Mouse (Mus musculus) thymus, postnatal 36 days (tissue): ENCODE measurements at regions not wholly inside any gene's neighbourhood (a gene's known extent, or its start where the extent isn't known, plus 50 kb on each side); places are given as distances from the start of the nearest gene placed in this dataset.

Source experiments
- DNase-seq, 2 experiments: peaks; one replicate each; pipeline ENCODE4 v3.0.0; 2022; ENCODE audit warnings: mixed read lengths in 2 of 2

DNA sequence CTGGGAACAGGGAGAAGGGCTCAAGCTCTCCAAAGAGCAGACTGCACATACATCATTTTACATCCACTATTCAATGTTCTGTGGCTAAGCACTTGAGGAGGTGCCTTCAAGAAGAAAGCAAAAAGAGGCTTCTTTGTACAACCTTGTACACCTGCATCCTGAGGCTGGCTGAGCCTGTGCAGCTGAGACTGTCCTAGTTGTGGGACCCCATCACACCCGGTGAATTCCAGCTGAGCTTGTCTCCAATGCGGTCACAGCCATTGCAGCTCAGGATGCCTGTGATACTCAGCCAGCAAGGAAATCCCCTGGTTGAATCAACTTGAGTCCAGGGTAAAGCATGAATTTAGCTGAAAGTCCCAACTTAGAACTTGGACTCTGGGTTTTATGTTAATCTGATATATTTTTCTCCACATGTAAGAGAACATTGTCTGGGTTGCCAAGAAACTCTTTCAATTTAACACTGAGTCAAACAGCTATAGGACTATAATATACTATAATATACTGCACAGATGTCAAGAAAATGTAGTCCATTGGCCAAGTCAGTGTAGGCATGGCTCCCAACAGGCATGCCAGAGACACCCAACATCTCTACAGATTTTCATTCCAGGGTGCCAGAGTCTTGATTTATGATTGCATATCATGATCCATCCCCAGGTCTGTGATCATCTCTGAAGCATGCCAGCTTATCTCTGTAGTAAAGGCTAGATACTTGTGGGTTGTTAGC lies 599.2 kb downstream of the Pard3 start:
- peak; percentile 29 to 63 for DNase-seq

DNA sequence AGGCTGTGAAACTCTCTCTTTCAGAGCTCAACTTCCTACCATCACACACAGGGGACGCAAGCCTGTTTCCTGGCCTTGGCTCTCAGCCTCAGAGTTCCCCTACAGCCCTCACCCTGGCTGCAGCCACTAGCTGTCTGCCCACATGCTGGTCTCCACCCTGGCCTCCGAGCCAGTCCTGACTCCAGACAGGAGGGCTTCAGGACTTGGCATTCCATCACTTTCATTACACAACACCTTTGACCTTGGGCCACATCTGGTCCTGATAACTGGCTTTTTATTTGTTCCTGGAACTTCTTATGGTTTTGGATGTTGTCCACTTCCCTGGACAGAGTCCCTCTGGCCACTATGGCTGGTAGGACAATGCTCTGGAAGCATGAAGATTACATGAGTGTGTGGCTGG lies 602.9 kb downstream of the Pard3 start:
- DNase-seq, result no peak

DNA sequence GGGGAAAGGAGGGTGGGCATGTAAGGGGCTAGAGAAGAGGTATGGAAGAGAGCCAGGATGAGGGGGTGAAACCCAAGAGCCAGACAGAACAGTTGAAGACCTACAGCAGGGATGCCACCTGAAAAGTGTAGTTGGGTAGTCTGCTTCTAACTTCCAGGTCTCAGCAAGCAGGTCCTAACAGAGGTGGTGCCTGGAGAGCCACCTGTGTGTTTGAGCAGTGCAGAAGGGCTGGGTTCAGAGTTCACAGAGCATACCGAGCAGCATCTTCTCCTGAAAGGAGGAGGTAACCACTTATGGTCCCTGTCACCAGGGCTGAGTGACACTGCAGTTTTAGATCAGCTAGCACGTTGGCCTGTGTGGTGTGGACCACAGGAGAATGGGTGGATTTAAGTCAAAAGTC lies 605.3 kb downstream of the Pard3 start:
- DNase-seq, result no peak

DNA sequence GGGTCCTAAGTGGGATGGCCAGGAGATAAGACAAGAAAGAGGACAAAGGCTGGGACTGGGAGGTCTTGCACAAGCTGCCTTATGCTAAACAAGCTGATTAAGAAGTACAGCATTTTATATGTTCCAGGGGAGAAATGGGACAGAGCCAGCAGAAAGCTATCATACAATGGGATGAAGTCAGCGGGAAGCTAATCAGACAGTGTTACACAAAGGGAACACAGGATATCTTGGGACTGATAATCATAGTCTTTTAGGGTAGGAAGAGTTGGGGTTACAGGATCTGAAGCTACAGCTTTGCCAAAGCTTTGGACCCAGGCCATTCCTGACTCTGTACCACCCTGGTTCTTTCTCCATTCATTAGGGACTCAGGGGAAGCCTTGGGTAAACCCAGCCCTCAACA lies 610.4 kb downstream of the Pard3 start:
- DNase-seq, result no peak

DNA sequence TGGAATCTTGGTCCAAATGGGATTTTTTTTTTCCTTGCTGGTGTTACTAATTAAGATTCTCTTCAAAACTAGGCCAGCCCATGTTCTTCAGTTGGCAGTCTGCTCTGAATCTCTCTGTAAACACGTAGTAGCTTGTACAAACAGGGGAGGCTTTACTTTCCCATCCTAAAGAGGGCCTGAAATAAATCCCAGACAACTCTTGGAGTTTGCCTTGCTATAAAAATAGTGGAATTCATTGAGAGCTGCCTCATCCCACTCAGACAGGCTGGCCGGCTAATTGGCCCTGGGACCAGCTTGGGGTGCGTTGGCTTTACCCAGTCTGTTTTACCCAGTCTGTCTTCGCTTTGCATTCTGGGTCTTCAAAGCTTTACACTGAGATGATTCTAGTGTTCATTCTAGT lies 611.7 kb downstream of the Pard3 start:
- no peak for DNase-seq

DNA sequence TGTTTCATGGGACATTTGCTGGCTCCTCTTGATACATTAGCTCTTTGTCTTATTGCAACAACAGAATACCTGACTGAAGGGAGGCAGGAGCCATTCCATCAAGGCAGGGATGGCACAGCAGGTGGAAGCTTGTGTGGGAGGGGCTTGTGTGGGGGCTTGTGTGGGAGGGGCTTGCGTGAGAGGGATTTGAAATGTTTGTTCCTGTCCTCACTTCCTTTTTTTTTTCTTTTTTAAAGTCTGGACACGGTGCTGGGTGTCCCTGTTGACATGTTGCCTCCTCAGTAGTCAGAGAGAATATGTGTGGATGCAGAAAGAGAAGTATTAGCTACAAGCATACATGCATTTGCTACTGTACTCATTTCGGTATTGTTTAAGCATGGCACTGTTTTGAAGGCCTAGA lies 616.5 kb downstream of the Pard3 start:
- no peak for DNase-seq

DNA sequence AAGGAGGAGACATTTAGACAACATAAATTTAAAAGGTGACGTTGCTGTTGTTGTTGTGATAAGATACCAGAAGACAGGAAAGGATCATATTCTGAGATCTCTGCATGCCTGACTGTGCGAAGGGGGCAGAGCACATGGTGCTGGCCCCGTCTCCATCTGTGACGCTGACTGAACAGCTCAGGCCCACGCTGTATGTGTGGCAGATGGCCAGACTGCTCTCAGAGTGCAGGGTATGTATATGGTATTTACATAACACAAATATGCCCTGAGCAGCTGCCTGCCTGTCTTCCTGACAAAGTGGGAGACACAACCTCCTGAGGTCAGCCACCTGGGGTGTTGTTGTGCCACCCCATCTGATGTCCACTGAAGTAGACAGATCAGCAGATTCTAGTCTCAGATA lies 620.5 kb downstream of the Pard3 start:
- DNase-seq, result no peak

DNA sequence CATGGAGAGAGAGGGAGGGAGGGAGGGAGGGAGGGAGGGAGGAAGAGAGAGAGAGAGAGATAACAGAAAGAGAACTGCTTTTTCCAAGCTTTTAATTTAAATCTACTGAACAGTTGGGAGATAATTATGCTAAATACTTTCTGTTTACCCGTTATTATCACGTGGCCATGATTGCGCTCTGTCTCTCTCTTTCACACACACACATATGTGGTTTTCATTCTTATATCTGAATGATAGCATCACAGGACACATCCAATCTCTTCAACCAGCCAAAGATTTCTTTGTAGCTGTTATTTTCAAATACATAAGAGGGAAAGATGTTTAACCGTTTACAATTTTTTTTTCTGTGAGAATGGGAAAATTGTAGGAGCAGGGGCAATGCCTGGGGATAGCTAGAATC lies 627.1 kb downstream of the Pard3 start:
- no peak for DNase-seq

DNA sequence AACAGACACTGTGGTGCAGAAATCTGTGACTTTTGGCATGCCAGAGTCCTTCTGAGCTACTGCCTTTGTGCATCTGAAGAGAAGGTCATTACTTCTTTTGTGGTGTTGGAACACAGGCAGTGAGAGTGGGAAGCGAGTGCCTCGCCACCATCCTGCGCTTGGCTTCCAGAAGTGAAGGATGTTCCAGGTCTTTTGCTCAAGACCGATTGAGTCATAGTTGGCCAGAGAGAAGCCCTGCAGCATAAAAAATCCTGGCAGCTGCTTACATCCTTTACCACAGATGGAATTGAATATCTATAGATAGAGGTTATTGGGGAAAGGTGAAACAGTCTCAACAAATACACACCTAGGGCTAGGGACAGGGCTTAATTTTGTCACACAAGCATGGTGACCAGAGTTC lies 634.7 kb downstream of the Pard3 start:
- DNase-seq, result no peak

DNA sequence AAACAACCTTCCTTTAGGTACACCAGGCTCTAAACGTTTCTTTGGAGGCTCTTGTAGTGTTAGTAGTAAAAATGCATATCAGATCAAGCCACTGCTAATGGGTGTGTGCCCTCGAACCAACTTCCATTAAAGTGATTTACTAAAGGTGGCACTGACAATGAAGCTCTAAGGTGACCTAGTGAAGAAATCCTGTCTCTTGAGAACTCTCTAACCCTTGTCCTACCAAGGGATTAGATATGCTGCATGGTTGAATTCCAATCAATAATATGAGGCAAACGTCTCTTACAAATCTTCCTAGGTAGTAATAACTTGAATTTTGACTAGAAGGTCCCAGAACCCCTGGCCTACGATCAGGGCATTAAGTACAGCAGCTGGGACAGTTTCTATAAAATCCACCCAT lies 640.7 kb downstream of the Pard3 start:
- no peak for DNase-seq

DNA sequence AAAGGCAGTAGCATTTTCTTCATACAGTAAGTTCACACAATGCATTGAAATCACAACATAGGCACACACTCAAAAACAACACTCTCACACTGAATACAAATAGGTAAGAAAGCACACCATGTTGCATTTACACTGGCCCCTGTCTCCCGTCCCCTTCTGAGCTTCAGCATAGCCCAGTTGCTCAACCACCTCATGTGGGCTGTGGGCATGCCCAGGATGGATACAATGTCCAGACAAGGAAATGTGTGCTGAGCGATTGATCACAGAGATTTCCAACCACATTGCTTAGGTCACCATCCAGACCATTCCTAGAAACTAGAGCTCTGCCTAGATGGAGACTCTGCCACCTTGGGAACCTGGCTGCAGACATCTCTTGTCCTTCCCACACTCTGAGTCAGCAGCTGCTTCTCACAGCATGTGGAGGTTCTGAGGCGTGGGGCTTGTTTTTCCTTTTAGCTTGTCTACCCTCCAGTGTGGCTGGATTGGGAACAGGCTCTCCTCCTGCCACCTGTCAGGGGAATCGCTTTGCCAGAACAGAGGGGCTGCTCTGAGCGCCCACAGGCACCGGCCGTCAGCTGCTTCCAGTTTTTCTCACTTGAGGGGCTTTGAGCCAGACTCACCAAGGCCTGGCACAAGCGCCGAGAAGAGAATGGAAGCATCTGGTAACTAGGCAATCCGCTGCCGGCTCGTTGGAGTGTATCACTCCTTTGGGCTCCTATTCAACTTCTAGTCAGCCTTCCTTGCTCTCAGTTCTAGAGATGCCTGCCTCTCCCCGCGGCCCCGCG lies 642.5 kb downstream of the Pard3 start:
- no peak for DNase-seq

DNA sequence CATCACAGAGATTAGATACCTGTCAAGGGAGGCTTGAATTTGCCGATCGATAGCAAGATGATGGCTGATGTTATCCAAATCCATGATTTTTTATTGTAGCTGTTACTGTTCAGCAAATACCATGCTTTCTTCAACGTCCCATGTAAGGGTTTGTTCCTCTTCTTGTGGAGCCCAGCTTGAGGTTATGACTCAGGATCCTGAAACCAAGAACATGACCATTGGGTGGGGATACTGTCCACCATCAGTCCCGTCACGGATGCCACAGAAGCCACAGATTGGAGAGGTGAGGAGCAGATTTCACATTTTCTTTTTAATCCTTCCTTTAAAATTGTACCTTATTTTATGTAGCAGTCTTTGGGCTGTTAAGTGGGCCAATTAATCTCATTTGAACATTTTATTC lies 645.7 kb downstream of the Pard3 start:
- DNase-seq, result no peak

DNA sequence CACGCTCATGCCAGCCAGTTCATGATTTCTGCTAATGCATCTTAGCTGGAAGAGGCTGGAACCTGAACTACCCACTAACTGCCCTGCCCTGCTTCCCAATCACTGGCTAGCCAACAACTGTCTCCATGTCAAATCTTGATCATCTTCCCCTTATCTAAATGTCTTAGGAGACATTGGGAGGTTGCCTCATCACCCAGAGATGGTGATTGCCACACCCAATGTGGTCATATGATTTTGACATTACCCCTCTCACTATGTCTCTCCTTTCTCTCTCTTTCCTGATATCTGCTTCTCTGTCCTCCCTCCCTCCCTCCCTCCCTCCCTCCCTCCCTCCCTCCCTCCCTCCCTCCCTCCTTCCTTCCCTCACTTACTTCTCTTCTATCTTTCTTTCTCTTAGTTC lies 643.3 kb upstream of the Nrp1 start:
- no peak for DNase-seq

DNA sequence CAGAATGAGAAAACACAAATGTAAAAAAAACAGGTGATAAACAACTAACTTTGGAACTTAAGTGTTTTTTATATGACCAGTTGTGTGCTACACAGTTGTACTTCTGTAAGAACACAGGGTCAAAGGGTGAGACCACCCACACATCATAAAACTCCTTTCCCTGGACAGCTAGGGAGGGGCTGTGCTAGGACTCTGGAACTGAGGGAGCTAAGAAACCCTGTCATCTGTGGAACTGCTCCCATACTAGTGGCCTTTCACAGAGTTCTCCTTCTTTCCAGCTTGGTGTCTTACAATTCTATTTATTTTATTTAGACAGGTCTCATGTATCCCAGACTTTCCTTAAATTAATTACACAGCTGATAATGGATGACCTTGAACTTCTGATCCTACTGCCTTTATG lies 640.4 kb upstream of the Nrp1 start:
- DNase-seq, result no peak

DNA sequence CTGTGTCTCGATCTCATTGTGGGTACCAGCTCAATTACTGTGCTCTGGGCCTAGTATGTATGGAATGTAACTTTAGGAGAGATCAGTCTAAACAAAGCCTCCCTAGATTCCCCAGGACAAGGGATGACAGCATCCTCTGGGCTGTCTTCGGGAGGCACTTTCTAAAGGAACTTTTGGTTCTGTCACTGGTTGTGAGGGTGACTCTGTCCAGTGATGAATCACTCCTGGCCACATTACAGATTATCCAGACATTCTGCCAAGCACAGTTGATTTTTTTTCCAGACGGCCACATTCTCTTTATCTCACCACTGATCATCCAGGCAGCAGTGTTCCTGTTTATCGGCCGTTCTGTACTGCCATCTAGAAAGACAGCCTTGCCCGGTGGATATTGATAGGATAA lies 638.5 kb upstream of the Nrp1 start:
- DNase-seq, result no peak

DNA sequence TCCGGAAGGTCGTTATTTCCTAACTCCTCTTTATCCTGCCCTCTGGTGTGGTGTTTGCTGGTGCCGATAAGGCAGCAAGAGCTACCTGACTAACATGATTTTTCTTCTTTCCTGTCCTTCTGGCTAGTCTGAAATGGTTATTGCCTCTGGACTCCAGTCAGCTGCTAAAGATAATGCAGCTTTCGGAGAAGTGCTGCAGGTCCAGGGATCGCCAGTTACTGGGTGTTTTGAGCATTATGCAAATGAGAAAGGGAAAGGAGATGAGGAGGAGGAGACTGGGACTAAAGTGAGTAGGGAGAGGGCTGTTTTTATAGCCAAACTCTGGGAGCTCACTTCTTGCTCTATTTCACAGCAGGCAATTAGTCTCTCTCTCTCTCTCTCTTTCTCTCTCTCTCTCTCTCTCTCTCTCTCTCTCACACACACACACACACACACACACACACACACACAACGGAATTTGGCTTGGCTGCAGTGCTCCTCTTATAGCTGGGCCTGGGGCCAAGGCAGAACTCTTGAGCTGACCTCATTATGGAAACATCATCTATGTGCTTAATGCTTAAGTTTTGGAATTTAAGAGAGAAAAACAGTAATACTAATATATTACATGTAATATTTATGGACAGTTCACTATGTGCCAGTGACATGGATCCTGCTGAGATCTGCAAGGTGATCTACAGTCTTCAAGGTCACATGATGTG lies 637.7 kb upstream of the Nrp1 start:
- no peak for DNase-seq

DNA sequence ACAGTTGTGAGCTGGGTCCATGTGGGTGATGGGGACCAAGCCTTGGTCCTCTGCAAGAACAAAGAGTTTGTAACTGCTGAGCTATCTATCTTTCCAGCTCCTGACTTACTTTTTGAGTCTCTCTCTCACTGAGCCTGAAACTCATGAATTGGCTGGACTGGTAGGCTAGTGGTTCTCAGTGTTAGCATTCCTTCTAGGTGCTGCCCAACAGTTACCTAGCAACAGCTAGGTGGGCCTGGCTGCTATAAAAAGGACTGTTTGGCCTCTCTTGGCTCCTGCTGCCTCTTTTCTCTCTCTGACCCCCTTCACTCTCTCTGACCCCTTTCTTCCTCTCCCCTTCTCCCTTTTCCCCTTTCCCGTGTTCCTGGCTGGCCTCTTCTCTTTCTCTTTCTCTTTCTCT lies 636.8 kb upstream of the Nrp1 start:
- no peak for DNase-seq

DNA sequence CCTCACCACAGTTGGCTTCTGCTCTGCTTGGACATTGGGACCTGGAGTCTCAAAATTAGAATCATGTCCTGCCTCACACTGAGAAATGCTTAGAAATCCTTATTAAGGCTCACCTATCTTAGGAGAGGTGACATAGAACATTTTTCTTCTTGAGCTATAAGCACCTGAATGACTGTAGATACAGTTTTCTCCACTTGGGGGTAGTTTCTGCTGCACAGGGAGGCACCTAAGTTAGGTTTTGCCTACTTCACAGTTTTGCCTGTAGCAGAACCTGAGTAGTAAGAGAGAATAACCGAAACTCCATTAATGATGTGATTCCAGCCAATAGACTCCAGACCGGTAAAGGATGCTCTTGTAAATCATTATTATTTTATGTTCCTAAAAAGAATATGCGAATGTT lies 624.3 kb upstream of the Nrp1 start:
- DNase-seq, result no peak

DNA sequence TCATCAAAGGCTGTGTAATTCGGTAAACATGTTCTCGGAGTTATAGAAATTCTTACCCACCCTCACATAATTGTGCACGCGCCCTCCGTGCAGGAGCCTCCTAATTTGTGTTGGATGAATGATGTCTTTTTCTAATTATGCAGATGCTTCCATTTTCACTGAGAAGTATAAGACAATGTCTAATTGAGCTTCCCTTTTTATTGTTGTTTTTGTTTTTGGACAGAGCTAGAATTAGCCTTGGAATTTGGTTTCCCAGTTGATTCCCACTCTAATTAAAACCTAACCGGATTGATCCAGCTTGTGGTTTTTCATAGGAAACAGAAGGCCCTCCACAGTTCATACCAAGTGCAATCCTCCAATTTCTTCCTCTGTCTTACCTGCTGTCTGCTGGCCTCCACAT lies 616.2 kb upstream of the Nrp1 start:
- DNase-seq, result no peak

DNA sequence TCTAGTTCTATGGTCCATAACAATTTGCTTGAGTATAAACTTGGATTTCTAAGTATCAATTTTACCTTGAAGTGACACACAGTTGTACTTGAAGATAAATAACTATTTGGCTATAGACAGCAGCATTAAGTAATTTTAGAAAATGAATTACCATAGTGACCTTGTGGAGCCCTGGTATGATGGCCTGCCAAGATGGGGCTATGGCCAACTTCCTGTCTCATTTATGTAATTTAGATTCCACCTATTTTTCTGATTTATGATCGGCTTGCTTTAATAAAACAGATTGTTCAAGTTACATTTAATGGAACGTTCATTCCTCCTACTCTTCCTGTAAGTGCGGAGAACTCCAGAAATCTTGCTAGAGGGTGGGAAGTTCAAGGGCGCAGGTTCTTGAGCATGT lies 613.2 kb upstream of the Nrp1 start:
- DNase-seq, result no peak

DNA sequence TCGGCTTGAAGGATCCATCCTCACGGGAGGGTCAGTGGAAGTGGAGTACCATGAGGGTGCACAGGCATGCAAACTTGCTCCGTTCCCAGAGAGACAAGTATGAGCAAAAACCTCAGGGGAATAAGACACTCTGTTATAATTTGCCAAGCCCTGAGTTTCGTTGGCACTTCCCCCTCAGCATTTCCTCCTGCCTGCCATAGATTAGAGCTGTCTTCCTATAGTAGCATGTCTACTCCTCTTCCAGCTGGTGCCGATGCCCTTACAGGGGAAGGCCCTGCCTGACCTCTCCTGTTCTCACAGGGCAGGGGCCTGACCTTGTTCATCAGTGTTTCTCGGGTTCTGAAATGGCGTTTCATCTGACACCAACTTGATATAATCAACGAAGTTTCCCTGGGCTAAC lies 611.9 kb upstream of the Nrp1 start:
- no peak for DNase-seq

DNA sequence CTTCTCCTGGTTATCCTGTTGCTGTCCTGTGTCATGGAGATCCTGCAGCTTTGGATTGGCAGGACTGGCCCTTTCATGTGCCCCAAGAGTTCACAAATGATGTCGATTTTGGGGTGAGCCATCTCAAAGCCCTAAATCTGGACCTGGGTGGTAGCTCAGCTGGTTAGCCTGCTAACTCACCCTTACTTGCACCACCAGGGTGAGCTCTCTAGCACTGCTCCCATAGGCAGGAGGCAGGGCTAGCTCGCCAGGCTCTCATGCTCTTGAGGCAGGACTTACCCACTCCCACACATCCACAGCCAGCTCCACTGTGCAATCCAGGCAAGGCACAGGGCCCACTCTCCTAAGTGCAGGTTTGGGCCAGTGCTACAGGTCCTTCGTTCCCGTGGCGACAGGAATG lies 605.5 kb upstream of the Nrp1 start:
- DNase-seq, result peak in 1 of 2 experiments; percentile 14

DNA sequence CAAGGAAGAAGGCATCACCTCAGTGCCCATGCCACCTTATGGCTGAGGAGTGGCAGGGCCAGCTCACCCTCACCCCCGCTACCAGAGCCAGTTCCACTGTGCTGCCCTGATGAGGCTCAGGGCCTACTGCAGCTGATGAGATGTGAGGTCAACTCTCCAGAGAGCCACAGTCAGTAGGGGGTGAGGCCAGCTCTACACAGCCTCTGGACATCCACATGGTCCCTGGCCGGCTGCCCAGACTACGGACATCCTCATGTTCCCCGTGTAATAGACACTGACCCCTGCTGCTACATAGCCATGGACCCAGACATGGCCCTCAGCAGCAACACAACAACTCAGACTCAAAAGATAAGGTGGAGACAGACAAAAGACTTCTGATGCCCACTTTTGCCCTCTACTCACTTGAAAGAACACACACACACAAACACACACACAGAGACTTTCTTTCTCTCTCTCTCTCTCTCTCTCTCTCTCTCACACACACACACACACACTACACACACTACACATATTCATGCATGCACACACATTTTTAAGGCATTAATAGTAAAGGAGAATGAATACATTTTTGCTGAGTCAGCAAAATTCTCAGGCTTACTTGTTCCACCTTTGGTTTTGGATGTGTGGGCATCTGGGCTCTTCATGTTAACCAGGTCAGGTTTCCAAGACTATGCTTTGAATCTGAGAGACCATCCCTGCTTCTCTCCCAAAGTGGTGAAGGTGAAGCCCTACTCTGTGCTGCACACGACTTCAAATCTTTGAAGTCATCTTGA lies 604.4 kb upstream of the Nrp1 start:
- DNase-seq, result no peak
